Mouse (Mus musculus) ES-E14 (cell line): ENCODE results near the gene 2010300C02Rik.

Source experiments
- CHD2 ChIP-seq: IDR thresholded peaks from 2 replicates; pipeline ENCODE4 v1.6.1; 2014; ENCODE audit warnings: mild to moderate bottlenecking, low read depth, low read length, inconsistent platforms
- HCFC1 ChIP-seq: IDR thresholded peaks from 2 replicates; pipeline ENCODE4 v1.6.1; 2012; ENCODE audit warnings: low read length, inconsistent platforms, borderline replicate concordance; ENCODE audit not compliant: insufficient read depth
- ZNF384 ChIP-seq: IDR thresholded peaks from 2 replicates; pipeline ENCODE4 v1.6.1; 2012; ENCODE audit warnings: low read depth, low read length, inconsistent platforms

DNA sequence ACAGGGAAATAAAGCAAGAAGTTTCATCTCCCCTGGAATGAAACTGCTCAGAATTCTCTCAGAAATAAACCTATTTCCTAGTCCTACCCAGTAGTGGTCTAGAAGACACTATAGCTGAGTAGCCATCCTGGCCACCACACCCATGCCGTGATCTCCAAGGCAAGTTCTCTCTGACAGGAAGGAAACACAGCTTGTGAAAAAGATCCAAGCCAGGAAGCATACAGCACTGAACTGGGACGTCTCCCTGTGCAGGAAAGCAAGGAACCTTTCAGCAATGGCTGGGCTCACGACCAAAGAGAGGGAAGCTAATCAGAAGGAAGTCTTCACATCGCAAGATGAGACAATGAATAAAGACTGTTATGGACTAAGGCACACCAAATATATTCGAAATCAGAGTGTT lies 86.4 kb downstream of the 2010300C02Rik start:
- TF ChIP-seq CHD2 (no peak), ZNF384 (no peak), HCFC1 (no peak)
